Mouse (Mus musculus) stomach, embryonic 14.5 days (tissue): ENCODE measurements at regions not wholly inside any gene's neighbourhood (a gene's known extent, or its start where the extent isn't known, plus 50 kb on each side); places are given as distances from the start of the nearest gene placed in this dataset.

Source experiments
- ATAC-seq: fragments of 200-750 bp; cut with Nextera tagmentation; 2 replicates; pipeline ENCODE4 v1.8.0; 2017; ENCODE audit warnings: low read depth, moderate TSS enrichment; ENCODE audit not compliant: insufficient number of reproducible peaks, insufficient read depth, low FRiP score
- H3K27ac ChIP-seq: fragments of 300-500 bp; sonication (generic); 2 replicates; pipeline ENCODE4 v1.5.1; 2014; ENCODE audit warnings: mild to moderate bottlenecking, low read length, moderate library complexity, mixed read lengths
- H3K27me3 ChIP-seq: fragments of 300-500 bp; sonication (generic); 2 replicates; pipeline ENCODE4 v1.6.1; 2014; ENCODE audit warnings: low read length, control low read depth, mixed read lengths; ENCODE audit not compliant: control insufficient read depth, insufficient read depth
- H3K36me3 ChIP-seq: fragments of 300-500 bp; sonication (generic); 2 replicates; pipeline ENCODE4 v1.6.1; 2014; ENCODE audit warnings: mild to moderate bottlenecking, control low read depth, low read length, moderate library complexity, mixed read lengths; ENCODE audit not compliant: control insufficient read depth, insufficient read depth
- H3K4me1 ChIP-seq: fragments of 300-500 bp; sonication (generic); 2 replicates; pipeline ENCODE4 v1.6.1; 2014; ENCODE audit warnings: low read length, control low read depth, mixed read lengths; ENCODE audit not compliant: control insufficient read depth, insufficient read depth
- H3K4me2 ChIP-seq: fragments of 300-500 bp; sonication (generic); replicated peaks from 2 replicates; pipeline ENCODE4 v1.6.1; 2014; ENCODE audit warnings: low read depth, low read length, control low read depth
- H3K4me3 ChIP-seq: fragments of 300-500 bp; sonication (generic); 2 replicates; pipeline ENCODE4 v1.5.1; 2014; ENCODE audit warnings: low read depth, low read length, control low read depth
- H3K9ac ChIP-seq: fragments of 300-500 bp; sonication (generic); replicated peaks from 2 replicates; pipeline ENCODE4 v1.6.1; 2014; ENCODE audit warnings: low read depth, mild to moderate bottlenecking, control low read depth, low read length, moderate library complexity, mixed read lengths
- H3K9me3 ChIP-seq: fragments of 300-500 bp; sonication (generic); 2 replicates; pipeline ENCODE4 v1.6.1; 2016; ENCODE audit warnings: low read depth, low read length, control low read depth; ENCODE audit not compliant: control insufficient read depth
- WGBS: fragments of 180-500 bp; shearing (Covaris S2); extraction: QIAGEN DNeasy Blood & Tissue Kit; methylation state at CpG from one replicate; pipeline ENCODE4 v1.1.7; 2014; 5-methylcytosine and 5-hydroxymethylcytosine counted together

GRCm38 (mm10) chr3:50932397-50933089 lies 291.7 kb upstream of the Noct start:
- Histone ChIP-seq H3K36me3 (no peaks in the 10 kb centered on the region), H3K27ac (no peak overlapping the region), H3K27me3 (no peaks in the 10 kb centered on the region), H3K4me3 (no peak overlapping the region), H3K9me3 (no peaks in the 10 kb centered on the region), H3K9ac (no peak overlapping the region), H3K4me2 (no peak overlapping the region), H3K4me1 (no peaks in the 10 kb centered on the region)
- no peak for ATAC-seq
- WGBS: 56% methylated on average over 10 of the region's 10 CpGs

- no peak for ATAC-seq
- WGBS: 48% methylated on average over 3 of the region's 3 CpGs
These were observed 291.2 kb upstream of the Noct start for GRCm38 (mm10) chr3:50933090-50933443.

GRCm38 (mm10) chr3:50939602-50940001 lies 284.6 kb upstream of the Noct start:
- no peaks in the 10 kb centered on the region for H3K27me3 ChIP-seq
- H3K9ac ChIP-seq: no peak overlapping the region
- no peak overlapping the region for H3K4me2 ChIP-seq
- H3K4me3 ChIP-seq: no peak overlapping the region
- H3K27ac ChIP-seq: no peak overlapping the region
- WGBS: 59% methylated on average over 5 of the region's 5 CpGs
- H3K9me3 ChIP-seq: no peaks in the 10 kb centered on the region
- H3K36me3 ChIP-seq: no peaks in the 10 kb centered on the region
- H3K4me1 ChIP-seq: no peaks in the 10 kb centered on the region
- no peak for ATAC-seq

More at GRCm38 (mm10) chr3:50933090-50933443, 291.2 kb upstream of the Noct start:
- Histone ChIP-seq H3K36me3 (no peaks in the 10 kb centered on the region), H3K4me1 (no peaks in the 10 kb centered on the region), H3K4me3 (no peak overlapping the region), H3K4me2 (no peak overlapping the region), H3K9me3 (no peaks in the 10 kb centered on the region), H3K27ac (no peak overlapping the region), H3K9ac (no peak overlapping the region), H3K27me3 (no peaks in the 10 kb centered on the region)

GRCm38 (mm10) chr3:50940656-50941055 lies 283.6 kb upstream of the Noct start:
- 65% methylated on average over 3 of the region's 3 CpGs for WGBS
- H3K9me3 ChIP-seq: no peaks in the 10 kb centered on the region
- no peaks in the 10 kb centered on the region for H3K4me1 ChIP-seq
- no peak overlapping the region for H3K4me2 ChIP-seq
- no peaks in the 10 kb centered on the region for H3K27me3 ChIP-seq
- ATAC-seq: no peak
- no peaks in the 10 kb centered on the region for H3K36me3 ChIP-seq
- H3K4me3 ChIP-seq: no peak overlapping the region
- H3K27ac ChIP-seq: no peak overlapping the region
- H3K9ac ChIP-seq: no peak overlapping the region

- H3K9ac ChIP-seq: no peak overlapping the region
- ATAC-seq: no peak
- H3K27ac ChIP-seq: no peak overlapping the region
- H3K27me3 ChIP-seq: no peaks in the 10 kb centered on the region
- H3K36me3 ChIP-seq: no peaks in the 10 kb centered on the region
- H3K4me1 ChIP-seq: no peaks in the 10 kb centered on the region
- H3K9me3 ChIP-seq: no peaks in the 10 kb centered on the region
- H3K4me2 ChIP-seq: no peak overlapping the region
- 85% methylated on average over 6 of the region's 6 CpGs for WGBS
- no peak overlapping the region for H3K4me3 ChIP-seq
These were observed 270.8 kb upstream of the Noct start for GRCm38 (mm10) chr3:50953456-50953855.

GRCm38 (mm10) chr3:50970386-50970785 lies 253.9 kb upstream of the Noct start:
- H3K9me3 ChIP-seq: no peaks in the 10 kb centered on the region
- no peak overlapping the region for H3K9ac ChIP-seq
- WGBS: 89% methylated on average over 2 of the region's 2 CpGs
- no peaks in the 10 kb centered on the region for H3K4me1 ChIP-seq
- no peak for ATAC-seq
- no peak overlapping the region for H3K27ac ChIP-seq
- H3K27me3 ChIP-seq: no peaks in the 10 kb centered on the region
- H3K4me2 ChIP-seq: no peak overlapping the region
- H3K36me3 ChIP-seq: no peaks in the 10 kb centered on the region
- H3K4me3 ChIP-seq: no peak overlapping the region

- H3K36me3 ChIP-seq: no peaks in the 10 kb centered on the region
- no peak overlapping the region for H3K4me2 ChIP-seq
- H3K4me1 ChIP-seq: 0 out of 2 replicates have a peak, but pooled peaks cover 2% of the 10 kb centered on the region
- no peak; the same call in 1 of the 2 replicates for ATAC-seq
- 73% methylated on average over 6 of the region's 6 CpGs for WGBS
- no peak overlapping the region for H3K9ac ChIP-seq
- H3K4me3 ChIP-seq: no peak overlapping the region
- no peaks in the 10 kb centered on the region for H3K9me3 ChIP-seq
- no peak overlapping the region for H3K27ac ChIP-seq
- H3K27me3 ChIP-seq: no peaks in the 10 kb centered on the region
These were observed 251.2 kb upstream of the Noct start for GRCm38 (mm10) chr3:50973081-50973480.

GRCm38 (mm10) chr3:50976141-50976780 lies 248.0 kb upstream of the Noct start:
- H3K27ac ChIP-seq: peak overlapping the region; percentile 59; the same call in 1 of the 2 replicates
- no peaks in the 10 kb centered on the region for H3K27me3 ChIP-seq
- H3K36me3 ChIP-seq: no peaks in the 10 kb centered on the region
- 43% methylated on average over 5 of the region's 5 CpGs for WGBS
- peak; percentile 33; the same call in 1 of the 2 replicates for ATAC-seq
- H3K4me1 ChIP-seq: 0 out of 2 replicates have a peak, but pooled peaks cover 2% of the 10 kb centered on the region
- no peak overlapping the region for H3K4me3 ChIP-seq
- H3K4me2 ChIP-seq: no peak overlapping the region
- no peaks in the 10 kb centered on the region for H3K9me3 ChIP-seq
- no peak overlapping the region for H3K9ac ChIP-seq
